Mouse (Mus musculus) E14TG2a.4 (cell line): Measurements from ENCODE around the gene Cadps2.

Experiments
- CTCF ChIP-seq: conservative IDR thresholded peaks from 2 replicates; pipeline ENCODE4 v1.5.1; 2014; ENCODE audit warnings: low read length
- NANOG ChIP-seq: IDR thresholded peaks from 2 replicates; pipeline ENCODE4 v1.6.1; 2014; ENCODE audit warnings: borderline replicate concordance, low read length, mixed read lengths
- POU5F1 ChIP-seq: IDR thresholded peaks from 2 replicates; pipeline ENCODE4 v1.6.1; 2014; ENCODE audit warnings: low read length, borderline replicate concordance

DNA sequence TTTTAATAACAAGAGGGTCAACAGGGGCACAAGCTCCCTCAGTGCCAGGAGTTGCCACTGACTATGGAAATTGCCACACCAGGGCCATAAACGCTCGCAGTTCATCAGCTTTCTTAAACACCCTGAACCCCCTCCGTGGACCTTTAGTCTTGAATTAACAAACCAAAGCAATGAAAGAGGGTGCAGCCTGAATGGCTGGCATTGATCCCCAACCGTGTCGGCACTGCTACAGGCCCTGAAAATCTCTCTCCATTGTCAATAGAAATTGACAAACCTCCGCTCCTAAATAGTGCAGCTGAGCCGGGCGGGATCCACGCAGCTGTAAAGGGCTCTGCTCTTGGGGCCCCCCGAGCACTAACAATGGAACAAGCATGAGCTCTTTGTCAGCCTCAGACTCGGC is 566.2 kb downstream of the Cadps2 start:
- no peak for TF ChIP-seq CTCF
- no peak for TF ChIP-seq POU5F1
- peak; percentile 32; the same call in 1 of the 2 replicates for TF ChIP-seq NANOG
